Mouse (Mus musculus) adipocyte (in vitro differentiated cells): Measurements from ENCODE around the gene Chrm3.

Source experiments
- DNase-seq: peaks from one replicate; pipeline ENCODE4 v3.0.0-alpha.2; 2016; ENCODE audit warnings: low spot score

Chrm3 gene

DNA sequence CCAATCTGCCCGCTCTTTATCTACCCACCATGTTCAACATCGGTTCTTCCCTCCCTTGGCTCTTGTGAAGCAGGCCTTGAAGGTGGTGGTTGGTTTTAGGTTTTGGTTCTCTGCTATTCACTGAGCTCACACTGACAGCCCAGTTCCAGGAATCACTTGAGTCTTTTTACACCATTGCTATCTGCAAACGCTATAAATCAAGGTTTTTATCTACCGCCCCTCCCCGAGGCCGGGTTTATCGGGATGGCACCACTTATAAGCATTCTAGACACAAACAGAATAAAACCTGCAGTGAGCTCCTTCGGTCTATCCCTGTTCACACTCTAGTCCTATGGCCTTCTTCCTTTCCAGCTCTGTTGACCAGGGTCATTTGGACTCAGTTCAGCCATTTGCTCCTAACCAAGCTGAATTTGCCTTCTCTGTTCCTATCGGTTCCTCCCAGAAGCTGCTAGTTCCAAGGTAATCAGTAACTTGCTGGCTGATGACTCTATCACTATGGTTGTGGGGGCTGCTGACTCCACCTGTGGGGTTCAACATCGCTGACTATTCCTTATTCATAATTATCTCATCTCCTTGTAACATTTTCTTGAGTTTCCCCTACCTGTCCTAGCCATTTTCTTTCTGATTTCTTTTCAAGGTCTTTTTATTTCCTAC lies 291.6 kb downstream of the Chrm3 start:
- DNase-seq, result no peak

- no peak for DNase-seq
Observed at GRCm38 (mm10) chr13:10066829-10067618, 293.6 kb downstream of the Chrm3 start.

GRCm38 (mm10) chr13:10065776-10066175 lies 294.9 kb downstream of the Chrm3 start:
- no peak for DNase-seq

GRCm38 (mm10) chr13:10062681-10063080 lies 298.0 kb downstream of the Chrm3 start:
- no peak for DNase-seq

- no peak for DNase-seq
Observed at GRCm38 (mm10) chr13:10058993-10059392, 301.7 kb downstream of the Chrm3 start.

DNA sequence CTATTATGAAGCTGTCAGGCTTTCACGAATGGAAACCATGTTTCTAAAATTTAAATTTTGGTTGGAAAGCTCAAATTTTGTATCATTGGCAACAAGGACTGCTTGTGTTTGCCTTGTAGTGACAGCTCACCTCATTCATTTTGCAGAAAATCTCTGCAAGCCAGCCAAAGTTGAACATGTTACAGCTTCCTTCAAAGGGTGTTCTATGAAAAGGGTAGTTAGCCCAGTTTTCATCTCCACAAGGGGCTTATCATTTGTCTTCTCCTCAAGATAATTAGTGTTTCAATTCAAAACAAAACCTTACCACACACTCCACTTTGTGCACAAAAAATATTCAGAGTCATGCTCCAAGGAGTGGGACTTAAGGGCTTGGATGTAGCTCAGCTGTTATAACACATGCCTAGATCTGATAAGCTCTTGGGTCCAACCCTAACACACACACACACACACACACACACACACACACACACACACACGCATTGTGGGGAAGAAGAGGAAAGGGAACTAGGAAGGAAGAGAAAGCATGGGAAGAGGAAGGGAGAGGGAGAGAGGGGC lies 302.9 kb downstream of the Chrm3 start:
- DNase-seq, result no peak

DNA sequence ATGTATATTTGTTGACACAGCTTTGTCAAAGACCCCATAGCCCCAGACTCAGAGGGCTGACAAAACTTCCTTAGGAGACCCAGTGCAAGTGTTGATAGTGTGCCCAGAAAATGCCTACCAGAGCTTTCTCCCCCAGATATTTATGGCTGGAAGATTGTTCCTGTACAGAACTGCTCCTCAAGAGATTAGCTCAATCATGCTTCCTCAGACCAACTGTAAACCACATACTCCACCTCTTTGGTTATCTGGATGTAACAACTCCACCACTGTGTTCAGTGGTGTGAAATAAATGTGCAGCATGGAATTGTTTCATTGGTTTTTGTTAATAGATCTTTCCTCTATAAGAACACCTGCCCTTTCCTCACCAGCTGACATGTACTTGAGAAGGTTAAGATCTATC lies 306.6 kb downstream of the Chrm3 start:
- no peak for DNase-seq

DNA sequence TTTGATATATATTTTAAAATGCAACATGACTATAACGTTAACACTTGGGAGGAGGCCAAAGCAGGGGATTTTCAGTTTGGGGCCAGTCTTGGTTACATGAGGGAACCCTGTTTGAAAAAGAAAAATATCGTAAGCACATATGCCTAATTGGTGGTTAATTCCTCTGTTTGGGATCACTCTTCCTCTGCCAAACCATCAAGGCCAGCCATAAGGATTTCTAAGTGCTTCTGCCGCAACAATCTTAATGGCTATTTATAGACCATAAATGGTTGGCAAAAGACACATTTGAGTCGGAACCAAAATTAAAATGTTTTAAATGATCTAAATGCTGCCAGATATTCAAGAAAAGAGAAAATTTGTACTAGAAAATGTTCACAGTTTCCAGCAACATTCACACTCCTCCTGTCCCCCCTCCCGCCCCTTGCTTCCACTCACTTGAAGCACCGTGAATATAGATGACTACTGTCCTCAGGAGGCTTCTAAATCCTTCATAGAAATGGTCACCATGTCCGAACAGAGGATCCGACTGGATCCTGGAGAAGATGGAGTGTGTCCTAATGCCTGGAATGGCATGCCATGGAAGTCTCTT lies 307.3 kb downstream of the Chrm3 start:
- no peak for DNase-seq

GRCm38 (mm10) chr13:10045651-10046350 lies 314.8 kb downstream of the Chrm3 start:
- no peak for DNase-seq

GRCm38 (mm10) chr13:10044084-10044483 lies 316.6 kb downstream of the Chrm3 start:
- DNase-seq, result no peak

DNA sequence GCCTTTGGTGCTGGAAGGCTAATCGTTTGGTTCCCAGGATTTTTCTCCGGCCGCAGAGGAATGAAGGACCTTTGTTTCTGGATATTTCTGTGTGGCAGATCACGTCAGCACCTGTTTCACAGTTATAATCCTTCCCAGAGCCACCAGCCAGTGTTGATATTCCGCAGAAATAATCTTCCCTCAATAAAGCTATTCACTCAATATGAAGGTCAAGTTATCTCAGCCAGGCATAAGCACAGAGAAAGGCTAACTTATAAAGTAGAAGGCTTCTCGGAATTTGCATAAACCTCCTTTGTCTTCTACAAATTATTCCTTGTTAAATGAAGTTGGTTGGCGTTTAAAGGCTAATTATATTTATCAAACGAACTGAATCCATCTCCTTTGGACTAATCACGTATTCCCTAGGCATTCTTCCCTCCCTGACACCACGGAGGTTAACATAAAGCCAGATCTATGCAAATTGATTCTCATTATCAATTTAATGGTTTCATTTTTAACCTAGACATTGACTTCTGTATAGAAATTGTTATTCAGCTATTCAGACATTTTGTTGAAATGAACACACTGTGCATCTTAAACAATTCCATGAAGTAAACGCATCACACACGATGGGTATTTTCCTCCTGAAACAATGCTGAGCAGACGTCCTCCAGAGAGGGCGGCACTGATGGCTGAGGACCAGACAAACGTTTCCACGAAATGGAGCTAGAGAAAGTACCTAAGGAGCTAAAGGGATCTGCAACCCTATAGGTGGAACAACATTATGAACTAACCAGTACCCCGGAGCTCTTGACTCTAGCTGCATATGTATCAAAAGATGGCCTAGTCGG lies 326.9 kb downstream of the Chrm3 start:
- no peak for DNase-seq

GRCm38 (mm10) chr13:10031547-10031946 lies 329.1 kb downstream of the Chrm3 start:
- no peak for DNase-seq

GRCm38 (mm10) chr13:10029944-10030343 lies 330.7 kb downstream of the Chrm3 start:
- no peak for DNase-seq

GRCm38 (mm10) chr13:10025134-10025533 lies 335.5 kb downstream of the Chrm3 start:
- no peak for DNase-seq

- no peak for DNase-seq
Observed at GRCm38 (mm10) chr13:10023112-10023511, 337.5 kb downstream of the Chrm3 start.

GRCm38 (mm10) chr13:10019252-10019651 lies 341.4 kb downstream of the Chrm3 start:
- DNase-seq, result no peak

GRCm38 (mm10) chr13:10002916-10003315 lies 357.7 kb downstream of the Chrm3 start:
- no peak for DNase-seq

- no peak for DNase-seq
Observed at GRCm38 (mm10) chr13:9997664-9998328, 362.9 kb downstream of the Chrm3 start.

DNA sequence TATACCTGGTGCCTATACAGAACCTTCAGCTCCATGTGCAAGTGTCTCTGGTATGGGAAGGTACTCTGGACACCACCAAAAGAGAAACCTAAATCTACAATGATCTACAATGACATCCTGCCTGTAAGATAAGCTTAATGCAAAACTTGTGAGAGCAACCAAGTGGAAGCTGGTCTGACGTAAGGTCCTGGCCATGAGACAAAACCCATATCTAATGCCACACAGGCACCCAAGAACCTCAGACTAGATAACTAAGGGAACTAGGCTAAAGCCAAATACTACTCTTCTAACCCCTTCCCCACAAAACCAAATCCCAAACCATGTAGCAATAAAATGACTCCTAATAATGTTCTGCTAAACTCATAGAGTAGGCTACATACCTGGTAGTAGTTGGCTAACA lies 364.8 kb downstream of the Chrm3 start:
- DNase-seq, result no peak

DNA sequence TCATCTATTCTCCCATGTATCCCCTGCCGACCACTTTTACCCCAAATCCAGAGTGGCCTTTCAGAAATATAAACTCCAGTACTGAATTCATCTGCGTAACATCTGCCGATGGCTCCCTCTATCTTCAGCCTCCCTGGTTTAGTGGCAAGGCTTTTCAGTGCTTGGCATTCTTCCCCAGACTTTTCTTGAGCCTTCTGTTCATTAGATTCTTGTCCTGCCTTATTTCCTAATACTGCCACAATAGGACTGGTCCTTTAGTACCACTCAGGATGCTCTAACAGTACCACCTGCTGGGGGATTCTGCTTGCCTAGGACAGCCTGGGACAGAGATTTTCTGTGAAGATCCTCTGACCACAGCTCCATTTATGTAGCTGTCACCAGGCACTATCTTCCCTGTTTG lies 367.1 kb downstream of the Chrm3 start:
- DNase-seq, result no peak

DNA sequence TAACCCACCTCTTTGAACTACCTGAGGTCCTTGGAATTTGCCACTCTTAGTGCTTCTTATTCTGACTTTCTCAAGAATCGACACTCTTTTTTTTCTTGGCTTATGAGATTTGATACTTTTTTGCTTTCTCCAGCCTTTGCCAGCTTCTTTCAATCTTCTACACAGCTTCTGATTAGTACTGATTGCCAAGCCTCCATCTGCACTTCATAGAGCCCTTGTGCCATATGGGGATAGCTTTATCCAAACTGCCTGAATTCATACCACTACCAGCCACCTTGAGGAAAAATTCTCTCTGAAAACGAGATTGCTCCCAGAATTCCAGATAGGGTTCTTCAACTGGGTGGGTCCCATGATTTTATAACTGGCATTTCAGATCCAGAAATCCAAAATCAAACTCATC lies 368.0 kb downstream of the Chrm3 start:
- DNase-seq, result no peak
